Mouse (Mus musculus) olfactory bulb, adult 2 months (tissue): Measurements from ENCODE around the gene Npsr1.

Experiments used
- CTCF ChIP-seq: fragments of 200-500 bp; IDR thresholded peaks from 2 replicates; pipeline ENCODE4 v1.5.1; 2012; ENCODE audit warnings: low read depth, mild to moderate bottlenecking, low read length, moderate library complexity; ENCODE audit not compliant: insufficient read depth
- POLR2A ChIP-seq: fragments of 200-500 bp; IDR thresholded peaks from 2 replicates; pipeline ENCODE4 v1.6.1; 2012; ENCODE audit warnings: mild to moderate bottlenecking, low read depth, low read length, moderate library complexity; ENCODE audit not compliant: insufficient read depth

DNA sequence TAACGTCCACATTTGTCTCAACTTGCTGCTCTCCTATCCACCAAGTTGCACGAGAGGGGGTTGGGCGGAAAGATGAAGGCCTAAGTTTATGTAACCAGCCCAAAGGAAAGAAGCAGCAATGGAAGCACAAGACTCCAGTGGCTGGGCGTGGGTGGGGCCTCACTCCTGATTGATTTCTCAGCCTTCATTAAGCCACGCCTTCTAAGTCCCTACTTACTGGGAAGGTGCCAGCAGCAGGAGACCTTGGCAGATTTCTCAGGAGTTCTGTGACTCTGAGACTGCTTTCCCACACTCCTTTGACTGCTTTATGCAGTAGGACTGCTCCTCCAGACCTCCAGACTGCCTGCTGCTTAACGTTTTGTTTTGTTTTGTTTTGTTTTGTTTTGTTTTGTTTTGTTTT is 193.6 kb downstream of the Npsr1 start:
- TF ChIP-seq POLR2A (no peak), CTCF (no peak)
